Mouse (Mus musculus): Measurements from ENCODE around the gene Crlf2.

Crlf2 gene

DNA sequence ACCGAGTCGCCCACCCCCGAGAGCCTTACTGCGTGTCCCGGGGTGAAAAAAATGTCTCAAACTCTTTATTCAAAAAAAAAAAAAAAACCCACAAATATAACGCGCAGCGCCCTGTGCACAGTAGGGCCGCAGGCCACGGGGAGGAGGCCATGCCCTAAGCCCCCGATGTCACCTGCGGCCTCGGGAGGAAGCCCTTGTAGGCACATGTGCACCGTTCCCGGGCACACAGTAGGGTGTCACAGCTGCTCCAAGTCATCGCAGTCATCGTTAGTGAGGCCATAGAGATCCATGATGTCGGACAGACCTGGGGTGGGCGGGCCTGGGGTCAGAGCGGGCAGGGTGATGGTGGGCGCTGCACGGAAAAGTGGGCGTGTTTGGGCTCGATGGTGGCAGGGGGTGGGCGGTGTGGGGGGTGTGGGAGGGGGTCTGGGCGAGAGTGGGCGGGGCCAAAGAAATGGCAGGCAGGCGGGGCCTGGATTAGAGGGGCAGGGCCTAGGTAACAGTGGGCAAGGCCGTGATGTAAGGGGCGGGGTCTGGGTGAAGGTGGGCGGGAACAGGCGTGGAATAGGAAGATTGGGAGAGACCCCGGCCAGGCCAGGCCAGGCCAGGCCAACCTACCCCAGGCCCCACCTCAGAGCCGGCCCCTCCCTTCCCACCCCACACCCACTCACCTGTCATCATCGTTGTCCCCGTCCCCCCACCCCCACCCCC lies 8.4 kb downstream of the Crlf2 start:
- in situ Hi-C loops (cut with MboI, MseI) = loop anchor here (5.0 to 25.0 kb wide), 6 partner anchors 374 to 1244 kb away; partner anchors contain the start of genes Gm15446, Plcxd1, Pole and Pxmp2

DNA sequence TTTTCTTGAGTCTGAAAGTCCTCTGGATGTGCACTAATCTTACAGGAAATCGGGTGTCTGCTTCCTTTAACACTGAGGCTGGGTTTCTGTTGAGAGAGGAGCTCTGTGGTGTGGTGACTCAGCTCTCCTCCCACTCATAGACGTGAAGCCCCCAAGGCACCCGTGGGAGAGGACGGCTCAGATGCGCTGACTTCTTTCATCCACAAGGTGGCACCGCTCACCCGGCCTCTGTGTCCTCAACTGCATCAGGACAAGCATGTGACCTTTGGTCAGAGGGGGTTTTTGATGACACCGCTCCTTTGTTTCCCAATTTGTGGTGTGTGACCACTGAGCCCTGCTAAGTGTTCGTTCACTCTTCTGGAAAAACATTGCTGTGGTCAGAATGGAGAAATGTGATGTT lies 10.1 kb downstream of the Crlf2 start:
- in situ Hi-C loops (cut with MboI, MseI) = no loop called here

DNA sequence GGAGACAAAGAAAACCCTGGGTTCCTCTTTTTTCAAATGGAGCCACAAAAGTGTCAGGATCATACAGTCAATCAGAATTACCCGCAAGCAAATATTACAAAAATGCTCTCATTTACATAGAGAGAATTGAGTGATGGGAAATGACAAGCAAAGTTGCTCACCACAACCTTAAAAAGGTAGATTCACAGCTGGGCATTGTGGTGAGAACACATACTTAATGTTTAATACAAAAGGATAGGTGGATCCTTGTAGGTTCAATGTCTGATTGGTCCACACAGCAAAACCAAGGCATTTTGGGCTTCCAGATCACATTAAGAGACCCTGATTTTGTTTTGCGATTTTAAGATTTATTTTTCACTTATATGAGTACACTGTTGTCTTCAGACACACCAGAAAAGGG lies 11.7 kb downstream of the Crlf2 start:
- in situ Hi-C loops (cut with MboI, MseI) = no loop called here

DNA sequence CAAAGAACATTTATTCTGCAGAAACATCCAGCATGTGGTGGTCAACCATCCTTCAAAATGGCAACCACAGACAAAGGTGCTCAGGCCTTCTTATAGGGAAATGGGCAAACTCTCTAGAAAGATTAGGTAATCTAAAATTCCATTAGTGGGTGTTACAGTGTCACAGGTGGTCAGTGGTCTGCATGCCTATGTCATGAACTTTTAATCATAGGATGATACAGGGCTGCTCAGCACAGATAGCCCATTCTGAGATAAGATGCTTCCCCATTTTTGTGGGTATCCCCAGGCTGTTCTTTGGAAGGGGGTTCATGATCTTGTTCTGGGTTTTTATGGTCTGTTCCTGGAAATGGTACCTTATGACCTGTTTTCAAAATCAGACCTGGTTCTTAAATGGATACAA lies 49.1 kb downstream of the Crlf2 start:
- in situ Hi-C loops (cut with MboI, MseI) = loop anchor here (5.0 kb wide), 1 partner anchor 93 kb away; no protein-coding TSS in a partner anchor

DNA sequence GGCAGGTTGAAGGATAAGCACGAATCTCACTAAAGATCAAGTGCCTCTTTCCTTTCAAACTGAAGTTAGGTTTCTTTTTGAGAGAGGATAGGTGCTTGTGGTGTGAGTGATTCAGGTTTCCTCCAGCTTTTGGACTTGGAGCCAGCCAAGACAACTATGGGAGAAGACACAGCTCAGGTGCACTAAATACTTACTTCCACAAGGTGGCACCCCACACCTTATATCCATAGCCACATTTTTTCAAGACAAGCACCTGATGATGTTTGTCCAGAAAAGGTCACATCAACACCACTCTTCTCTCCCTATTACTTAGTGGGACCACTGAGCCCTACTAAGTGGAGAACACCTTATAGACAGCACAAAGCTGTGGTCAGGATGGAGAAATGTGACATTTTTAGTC lies 52.1 kb downstream of the Crlf2 start:
- in situ Hi-C loops (cut with MboI, MseI) = no loop called here
